Mouse (Mus musculus) limb, embryonic 15.5 days (tissue): ENCODE results near the gene Bcar3. TPM values are rescaled to one million over a fixed set of nuclear protein-coding genes. Genes with fewer than 3 reads are reported as not detected.

Source experiments
- ATAC-seq: fragments of 200-750 bp; cut with Nextera tagmentation; 2 replicates; pipeline ENCODE4 v1.8.0; 2017; ENCODE audit warnings: low read depth, moderate TSS enrichment; ENCODE audit not compliant: insufficient number of reproducible peaks, low FRiP score, low TSS enrichment
- H3K27ac ChIP-seq: fragments of 300-500 bp; sonication (generic); 2 replicates; pipeline ENCODE4 v1.5.1; 2015; ENCODE audit warnings: moderate library complexity, mild to moderate bottlenecking, inconsistent platforms
- H3K27me3 ChIP-seq: fragments of 300-500 bp; sonication (generic); 2 replicates; pipeline ENCODE4 v1.6.1; 2015; ENCODE audit warnings: inconsistent platforms
- H3K36me3 ChIP-seq: fragments of 300-500 bp; sonication (generic); 2 replicates; pipeline ENCODE4 v1.6.1; 2015; ENCODE audit warnings: inconsistent platforms
- H3K4me1 ChIP-seq: fragments of 300-500 bp; sonication (generic); 2 replicates; pipeline ENCODE4 v1.6.1; 2015; ENCODE audit warnings: inconsistent platforms
- H3K4me2 ChIP-seq: fragments of 300-500 bp; sonication (generic); 2 replicates; pipeline ENCODE4 v1.6.1; 2015; ENCODE audit warnings: mild to moderate bottlenecking, inconsistent platforms
- H3K4me3 ChIP-seq: fragments of 300-500 bp; sonication (generic); 2 replicates; pipeline ENCODE4 v1.5.1; 2015; ENCODE audit warnings: mild to moderate bottlenecking, inconsistent platforms
- H3K9ac ChIP-seq: fragments of 300-500 bp; sonication (generic); 2 replicates; pipeline ENCODE4 v1.6.1; 2015; ENCODE audit warnings: inconsistent platforms
- H3K9me3 ChIP-seq: fragments of 300-500 bp; sonication (generic); 2 replicates; pipeline ENCODE4 v1.6.1; 2016; ENCODE audit warnings: inconsistent platforms
- WGBS: fragments of 180-500 bp; shearing (Covaris S2); methylation state at CpG from one replicate; pipeline ENCODE4 v1.1.7; 2015; 5-methylcytosine and 5-hydroxymethylcytosine counted together
- polyA plus RNA-seq: library from polyadenylated mRNA; unstranded; fragments of >200 nt; fragmentation: Nextera tagmentation; extraction: Ambion mirVana; gene quantifications from 2 replicates; pipeline ENCODE4 v1.2.1, GENCODE M21; 2015

The Bcar3 gene
- polyA plus RNA-seq, 1 experiment from 2014 or later, result 7.8 TPM

- peaks cover 50% of the 10 kb centered on the region for H3K36me3 ChIP-seq
- no peak overlapping the region for H3K4me2 ChIP-seq
- H3K9me3 ChIP-seq, result no peaks in the 10 kb centered on the region
- no peaks in the 10 kb centered on the region for H3K4me1 ChIP-seq
- no peak overlapping the region for H3K9ac ChIP-seq
- no peak for ATAC-seq
- no peak overlapping the region for H3K4me3 ChIP-seq
- no peak overlapping the region for H3K27ac ChIP-seq
- H3K27me3 ChIP-seq, result no peaks in the 10 kb centered on the region
- 78% methylated on average over 2 of the region's 2 CpGs for WGBS
Measured at GRCm38 (mm10) chr3:122545346-122545745, 251.4 kb downstream of the Bcar3 start.

- no peak overlapping the region for H3K9ac ChIP-seq
- 81% methylated on average over 4 of the region's 4 CpGs for WGBS
- H3K9me3 ChIP-seq, result no peaks in the 10 kb centered on the region
- no peak for ATAC-seq
- peaks cover 32% of the 10 kb centered on the region for H3K36me3 ChIP-seq
- H3K4me3 ChIP-seq, result no peak overlapping the region
- no peak overlapping the region for H3K4me2 ChIP-seq
- H3K4me1 ChIP-seq, result no peaks in the 10 kb centered on the region
- H3K27me3 ChIP-seq, result no peaks in the 10 kb centered on the region
- no peak overlapping the region for H3K27ac ChIP-seq
Measured at GRCm38 (mm10) chr3:122547469-122547868, 253.5 kb downstream of the Bcar3 start.

- Histone ChIP-seq H3K4me2 (no peak overlapping the region), H3K27me3 (no peaks in the 10 kb centered on the region), H3K9me3 (no peaks in the 10 kb centered on the region), H3K4me3 (no peak overlapping the region), H3K9ac (no peak overlapping the region), H3K36me3 (peaks cover 14% of the 10 kb centered on the region), H3K4me1 (no peaks in the 10 kb centered on the region), H3K27ac (no peak overlapping the region)
- ATAC-seq, result no peak
- WGBS, result 77% methylated on average over 3 of the region's 3 CpGs
Measured at GRCm38 (mm10) chr3:122551174-122551573, 257.2 kb downstream of the Bcar3 start.

- Histone ChIP-seq H3K4me3 (no peak overlapping the region), H3K4me2 (no peak overlapping the region), H3K9me3 (no peaks in the 10 kb centered on the region), H3K36me3 (peaks cover 5% of the 10 kb centered on the region; the same call in 1 of the 2 replicates), H3K27ac (no peak overlapping the region), H3K9ac (no peak overlapping the region), H3K27me3 (no peaks in the 10 kb centered on the region), H3K4me1 (no peaks in the 10 kb centered on the region)
- 39% methylated on average over 2 of the region's 2 CpGs for WGBS
- no peak for ATAC-seq
Measured at GRCm38 (mm10) chr3:122557766-122558165, 263.8 kb downstream of the Bcar3 start.

- no peaks in the 10 kb centered on the region for H3K9me3 ChIP-seq
- H3K4me1 ChIP-seq, result 0 out of 2 replicates have a peak, but pooled peaks cover 2% of the 10 kb centered on the region
- H3K27ac ChIP-seq, result no peak overlapping the region
- H3K27me3 ChIP-seq, result no peaks in the 10 kb centered on the region
- ATAC-seq, result no peak
- H3K36me3 ChIP-seq, result peaks cover 9% of the 10 kb centered on the region; the same call in 1 of the 2 replicates
- H3K9ac ChIP-seq, result no peak overlapping the region
- no peak overlapping the region for H3K4me3 ChIP-seq
- WGBS, result 32% methylated on average over 7 of the region's 7 CpGs
- H3K4me2 ChIP-seq, result no peak overlapping the region
Measured at GRCm38 (mm10) chr3:122565285-122565684, 271.3 kb downstream of the Bcar3 start.

- Histone ChIP-seq H3K36me3 (peaks cover 9% of the 10 kb centered on the region; the same call in 1 of the 2 replicates), H3K9ac (no peak overlapping the region), H3K4me3 (no peak overlapping the region), H3K4me1 (0 out of 2 replicates have a peak, but pooled peaks cover 2% of the 10 kb centered on the region), H3K9me3 (no peaks in the 10 kb centered on the region), H3K27me3 (no peaks in the 10 kb centered on the region), H3K27ac (no peak overlapping the region), H3K4me2 (no peak overlapping the region)
- WGBS, result 61% methylated on average over 3 of the region's 3 CpGs
- ATAC-seq, result no peak
Measured at GRCm38 (mm10) chr3:122566112-122566511, 272.2 kb downstream of the Bcar3 start.

GRCm38 (mm10) chr3:122566549-122566948 lies 272.6 kb downstream of the Bcar3 start:
- Histone ChIP-seq H3K4me1 (0 out of 2 replicates have a peak, but pooled peaks cover 2% of the 10 kb centered on the region), H3K27ac (no peak overlapping the region), H3K36me3 (0 out of 2 replicates have a peak, but pooled peaks cover 6% of the 10 kb centered on the region), H3K9ac (no peak overlapping the region), H3K4me3 (no peak overlapping the region), H3K27me3 (no peaks in the 10 kb centered on the region), H3K9me3 (no peaks in the 10 kb centered on the region), H3K4me2 (no peak overlapping the region)
- 61% methylated on average over 4 of the region's 4 CpGs for WGBS
- no peak for ATAC-seq

GRCm38 (mm10) chr3:122573426-122574286 lies 279.7 kb downstream of the Bcar3 start:
- Histone ChIP-seq H3K4me1 (no peaks in the 10 kb centered on the region), H3K4me2 (no peak overlapping the region), H3K27ac (no peak overlapping the region), H3K27me3 (no peaks in the 10 kb centered on the region), H3K36me3 (peaks cover 2% of the 10 kb centered on the region; the same call in 1 of the 2 replicates), H3K9ac (no peak overlapping the region), H3K9me3 (no peaks in the 10 kb centered on the region), H3K4me3 (no peak overlapping the region)
- no peak for ATAC-seq
- 86% methylated on average over 5 of the region's 5 CpGs for WGBS

GRCm38 (mm10) chr3:122574921-122575320 lies 281.0 kb downstream of the Bcar3 start:
- Histone ChIP-seq H3K27ac (no peak overlapping the region), H3K9me3 (no peaks in the 10 kb centered on the region), H3K36me3 (peaks cover 2% of the 10 kb centered on the region; the same call in 1 of the 2 replicates), H3K27me3 (no peaks in the 10 kb centered on the region), H3K9ac (no peak overlapping the region), H3K4me1 (no peaks in the 10 kb centered on the region), H3K4me2 (no peak overlapping the region), H3K4me3 (no peak overlapping the region)
- WGBS, result 89% methylated on average over 1 of the region's 1 CpGs
- no peak for ATAC-seq

GRCm38 (mm10) chr3:122577360-122577759 lies 283.4 kb downstream of the Bcar3 start:
- H3K4me1 ChIP-seq, result no peaks in the 10 kb centered on the region
- no peaks in the 10 kb centered on the region for H3K9me3 ChIP-seq
- H3K4me3 ChIP-seq, result no peak overlapping the region

More at GRCm38 (mm10) chr3:122577360-122577759, 283.4 kb downstream of the Bcar3 start:
- Histone ChIP-seq H3K36me3 (peaks cover 2% of the 10 kb centered on the region; the same call in 1 of the 2 replicates), H3K9ac (no peak overlapping the region), H3K4me2 (no peak overlapping the region), H3K27me3 (no peaks in the 10 kb centered on the region), H3K27ac (no peak overlapping the region)
- no peak for ATAC-seq
